Mouse (Mus musculus): Measurements from ENCODE around the gene Tln2. TPM values are rescaled to one million over a fixed set of nuclear protein-coding genes. Genes with fewer than 3 reads are reported as not detected.

Tln2 gene
- polyA plus RNA-seq, 1 experiment from 2014 or later: 27.6 TPM

DNA sequence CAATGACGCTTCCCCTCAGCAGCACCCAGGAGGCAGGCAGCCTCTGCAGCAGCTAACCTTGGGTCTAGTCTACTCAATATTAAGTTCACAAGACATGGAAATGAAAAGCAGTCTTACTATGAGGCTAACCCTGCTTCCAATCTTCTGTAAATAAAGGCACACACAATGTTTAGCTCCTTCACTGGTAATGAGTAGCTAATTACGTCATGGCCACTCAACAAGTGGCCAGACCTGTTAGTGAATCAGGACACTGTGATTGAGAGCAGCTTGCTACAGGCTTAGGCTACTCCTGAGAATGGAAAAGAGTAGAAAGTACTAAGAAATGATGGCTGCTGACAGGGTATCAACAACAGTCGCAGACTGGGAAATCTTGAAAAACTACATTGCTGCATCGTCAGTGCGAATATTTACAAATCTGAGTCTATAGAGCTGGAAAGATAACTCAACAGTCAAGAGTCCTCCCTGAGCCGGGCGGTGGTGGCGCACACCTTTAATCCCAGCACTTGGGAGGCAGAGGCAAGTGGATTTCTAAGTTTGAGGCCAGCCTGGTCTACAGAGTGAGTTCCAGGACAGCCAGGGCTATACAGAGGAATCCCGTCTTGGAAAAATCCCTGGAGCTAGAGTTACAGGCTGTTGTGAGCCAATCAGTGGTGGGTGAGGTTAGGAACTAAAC lies 34.1 kb upstream of the Tln2 start:
- Histone ChIP-seq H3K4me3 (ENCODE audit: low read depth, low read length) (no peak overlapping the region), H3K9ac (ENCODE audit: low read length) (no peak overlapping the region), H3K27me3 (replicated peaks; ENCODE audit: control insufficient read depth, insufficient read depth, low read length) (no peaks in the 10 kb centered on the region), H3K4me1 (replicated peaks; ENCODE audit: control insufficient read depth, insufficient read depth, low read length) (no peaks in the 10 kb centered on the region), H3K4me2 (ENCODE audit: low read length) (no peak overlapping the region), H3K9me3 (ENCODE audit: control insufficient read depth, low read length) (no peaks in the 10 kb centered on the region; the same call in 1 of the 2 replicates), H3K27ac (ENCODE audit: low read depth) (no peak overlapping the region), H3K36me3 (ENCODE audit: control insufficient read depth, insufficient read depth, low read length) (no peaks in the 10 kb centered on the region)
- WGBS: 82% methylated on average over 9 of the region's 9 CpGs
- ATAC-seq (replicated peaks; ENCODE audit: low FRiP score, low TSS enrichment, low read depth) (no peak), DNase-seq (ENCODE audit: low spot score) (no peak)

DNA sequence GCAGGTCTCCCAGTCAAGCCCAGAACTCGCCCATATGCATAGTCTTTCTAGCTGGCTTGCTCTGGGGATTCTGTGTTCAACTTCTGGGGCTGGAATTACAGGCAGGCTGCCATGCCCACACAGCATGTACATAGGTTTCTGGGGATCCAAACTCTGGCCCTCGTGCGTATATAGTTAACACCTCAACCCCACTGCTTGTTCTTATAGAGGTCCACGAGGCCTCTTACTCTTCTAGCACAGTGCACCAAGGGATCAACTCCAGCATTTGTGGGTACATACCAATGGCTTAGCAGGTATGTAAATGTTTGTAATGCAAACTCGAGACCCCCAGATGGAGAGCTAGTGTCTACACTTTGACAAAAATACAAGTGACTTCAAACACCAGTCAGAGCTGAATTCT lies 33.2 kb upstream of the Tln2 start:
- Histone ChIP-seq H3K27me3 (replicated peaks; ENCODE audit: control insufficient read depth, insufficient read depth, low read length) (no peaks in the 10 kb centered on the region), H3K27ac (ENCODE audit: low read depth) (no peak overlapping the region), H3K4me3 (ENCODE audit: low read depth, low read length) (no peak overlapping the region), H3K4me1 (replicated peaks; ENCODE audit: control insufficient read depth, insufficient read depth, low read length) (no peaks in the 10 kb centered on the region), H3K9me3 (ENCODE audit: control insufficient read depth, low read length) (no peaks in the 10 kb centered on the region; the same call in 1 of the 2 replicates), H3K36me3 (ENCODE audit: control insufficient read depth, insufficient read depth, low read length) (no peaks in the 10 kb centered on the region), H3K9ac (ENCODE audit: low read length) (no peak overlapping the region), H3K4me2 (ENCODE audit: low read length) (no peak overlapping the region)
- ATAC-seq (replicated peaks; ENCODE audit: low FRiP score, low TSS enrichment, low read depth): no peak
- 86% methylated on average over 5 of the region's 5 CpGs for WGBS
- no peak for DNase-seq (ENCODE audit: low spot score)

DNA sequence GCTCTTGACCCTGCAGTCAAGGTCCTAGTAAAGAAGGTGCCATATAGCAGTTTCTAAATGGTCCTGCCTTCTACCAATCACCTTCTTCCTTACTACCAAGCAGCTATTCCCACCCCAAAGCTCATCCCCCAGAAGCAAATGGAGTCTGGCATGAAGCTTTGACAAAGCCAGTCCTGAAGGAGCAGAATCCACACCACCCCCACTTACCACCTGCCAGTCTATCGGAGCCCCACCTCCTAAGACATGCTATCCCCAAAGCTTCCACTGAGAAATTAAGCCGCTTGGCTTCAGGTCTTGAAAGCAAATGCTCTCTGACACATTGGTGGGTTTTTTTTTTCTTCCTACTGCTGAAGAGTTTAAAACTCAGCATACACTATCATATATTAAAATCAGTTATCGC lies 27.6 kb upstream of the Tln2 start:
- Histone ChIP-seq H3K36me3 (ENCODE audit: control insufficient read depth, insufficient read depth, low read length) (no peaks in the 10 kb centered on the region), H3K4me2 (ENCODE audit: low read length) (no peak overlapping the region), H3K9me3 (ENCODE audit: control insufficient read depth, low read length) (no peaks in the 10 kb centered on the region), H3K4me3 (ENCODE audit: low read depth, low read length) (no peak overlapping the region), H3K27me3 (replicated peaks; ENCODE audit: control insufficient read depth, insufficient read depth, low read length) (no peaks in the 10 kb centered on the region), H3K9ac (ENCODE audit: low read length) (no peak overlapping the region), H3K27ac (ENCODE audit: low read depth) (no peak overlapping the region), H3K4me1 (replicated peaks; ENCODE audit: control insufficient read depth, insufficient read depth, low read length) (peaks cover 3% of the 10 kb centered on the region)
- DNase-seq (ENCODE audit: low spot score) (no peak), ATAC-seq (replicated peaks; ENCODE audit: low FRiP score, low TSS enrichment, low read depth) (no peak)
- WGBS: 90% methylated on average over 3 of the region's 3 CpGs

DNA sequence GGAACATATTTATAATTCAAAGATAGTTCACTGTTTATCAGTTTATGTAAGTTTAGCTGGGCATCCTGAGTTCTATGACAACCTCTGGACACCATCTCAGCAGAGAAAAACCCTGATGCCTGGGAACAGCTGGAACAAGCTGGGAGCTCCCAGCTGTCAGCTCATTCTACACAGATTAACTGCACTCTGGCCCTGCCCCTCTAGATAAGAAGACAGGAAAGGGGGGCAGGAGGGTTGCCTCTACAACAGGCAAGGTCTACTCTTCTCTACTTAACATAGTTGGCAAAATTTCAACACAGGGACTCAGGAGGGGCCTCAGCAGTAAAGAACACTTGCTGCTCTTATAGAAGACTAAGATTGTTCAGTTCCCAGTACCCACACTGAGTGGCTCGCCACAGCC lies 27.0 kb upstream of the Tln2 start:
- Histone ChIP-seq H3K36me3 (ENCODE audit: control insufficient read depth, insufficient read depth, low read length) (no peaks in the 10 kb centered on the region), H3K4me3 (ENCODE audit: low read depth, low read length) (no peak overlapping the region), H3K27me3 (replicated peaks; ENCODE audit: control insufficient read depth, insufficient read depth, low read length) (no peaks in the 10 kb centered on the region), H3K27ac (ENCODE audit: low read depth) (no peak overlapping the region), H3K4me2 (ENCODE audit: low read length) (no peak overlapping the region), H3K9ac (ENCODE audit: low read length) (no peak overlapping the region), H3K4me1 (replicated peaks; ENCODE audit: control insufficient read depth, insufficient read depth, low read length) (peaks cover 3% of the 10 kb centered on the region), H3K9me3 (ENCODE audit: control insufficient read depth, low read length) (no peaks in the 10 kb centered on the region)
- 63% methylated on average over 1 of the region's 1 CpGs for WGBS
- no peak for DNase-seq (ENCODE audit: low spot score)
- ATAC-seq (replicated peaks; ENCODE audit: low FRiP score, low TSS enrichment, low read depth): no peak

DNA sequence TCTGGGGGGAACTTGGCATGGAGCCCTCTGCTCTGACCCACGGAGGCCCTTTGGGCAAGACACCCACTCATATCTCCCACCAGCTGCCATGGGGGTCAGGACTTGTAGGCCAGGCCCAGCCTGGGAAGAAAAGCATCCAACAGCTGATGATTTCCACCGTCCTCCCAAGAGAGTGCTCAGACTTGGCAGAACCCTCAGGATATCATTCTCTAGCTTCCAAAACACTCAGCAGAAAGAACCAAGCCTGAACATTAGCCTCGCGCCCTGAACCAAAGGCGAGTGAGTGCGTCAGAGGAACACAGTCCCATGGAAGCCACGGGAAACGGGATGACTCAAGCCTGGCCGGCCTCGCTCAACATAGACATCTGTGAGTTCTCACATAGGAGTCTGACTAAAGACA lies 25.4 kb upstream of the Tln2 start:
- Histone ChIP-seq H3K27me3 (replicated peaks; ENCODE audit: control insufficient read depth, insufficient read depth, low read length) (no peaks in the 10 kb centered on the region), H3K4me3 (ENCODE audit: low read depth, low read length) (no peak overlapping the region), H3K4me1 (replicated peaks; ENCODE audit: control insufficient read depth, insufficient read depth, low read length) (peaks cover 3% of the 10 kb centered on the region), H3K9me3 (ENCODE audit: control insufficient read depth, low read length) (no peaks in the 10 kb centered on the region), H3K9ac (ENCODE audit: low read length) (no peak overlapping the region), H3K27ac (ENCODE audit: low read depth) (no peak overlapping the region), H3K4me2 (ENCODE audit: low read length) (no peak overlapping the region), H3K36me3 (ENCODE audit: control insufficient read depth, insufficient read depth, low read length) (no peaks in the 10 kb centered on the region)
- WGBS: 76% methylated on average over 10 of the region's 10 CpGs
- ATAC-seq (replicated peaks; ENCODE audit: low FRiP score, low TSS enrichment, low read depth) (no peak), DNase-seq (ENCODE audit: low spot score) (no peak)

DNA sequence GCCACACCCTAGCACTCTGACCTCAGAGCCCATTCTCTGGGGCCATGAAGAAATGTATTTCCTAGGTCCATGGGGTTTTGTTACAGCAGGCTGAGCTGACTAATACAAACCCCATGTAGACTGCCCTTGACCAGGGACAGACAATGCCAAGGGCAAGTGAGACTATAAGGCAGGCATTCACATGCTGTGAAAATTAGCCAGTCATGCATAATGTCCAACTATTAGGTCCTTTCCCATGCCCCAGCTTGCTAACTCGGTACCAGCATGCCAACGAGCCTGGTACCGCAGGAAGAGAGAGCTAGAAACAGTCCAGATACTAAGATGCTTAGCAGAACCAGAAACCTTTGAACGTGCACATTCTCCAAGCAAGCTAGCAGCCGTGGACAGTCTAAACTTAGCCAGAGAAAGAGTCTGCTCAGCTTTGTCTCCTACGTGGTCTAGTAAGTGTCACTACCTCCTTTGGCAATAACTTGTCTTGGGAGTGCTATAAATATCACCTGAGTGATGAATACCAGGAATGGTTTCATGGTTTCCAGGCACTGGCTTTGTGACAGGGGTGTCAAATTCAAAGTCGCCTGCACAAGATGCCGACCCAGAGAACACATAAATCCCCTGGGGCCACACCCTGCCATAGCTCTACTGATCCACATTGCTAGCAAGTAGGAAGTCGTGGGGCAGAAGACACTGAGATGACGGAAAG lies 22.2 kb upstream of the Tln2 start:
- no peak overlapping the region for H3K4me2 ChIP-seq (ENCODE audit: low read length)
- peaks cover 3% of the 10 kb centered on the region for H3K4me1 ChIP-seq (replicated peaks; ENCODE audit: control insufficient read depth, insufficient read depth, low read length)
- no peak for DNase-seq (ENCODE audit: low spot score)
- H3K4me3 ChIP-seq (ENCODE audit: low read depth, low read length): no peak overlapping the region
- 55% methylated on average over 10 of the region's 10 CpGs for whole genome bisulfite sequencing
- no peak overlapping the region for H3K27ac ChIP-seq (ENCODE audit: low read depth)
- no peaks in the 10 kb centered on the region for H3K27me3 ChIP-seq (replicated peaks; ENCODE audit: control insufficient read depth, insufficient read depth, low read length)
- H3K9ac ChIP-seq (ENCODE audit: low read length): no peak overlapping the region
- no peaks in the 10 kb centered on the region for H3K9me3 ChIP-seq (ENCODE audit: control insufficient read depth, low read length)
- no peak for ATAC-seq (replicated peaks; ENCODE audit: low FRiP score, low TSS enrichment, low read depth)
- no peaks in the 10 kb centered on the region for H3K36me3 ChIP-seq (ENCODE audit: control insufficient read depth, insufficient read depth, low read length)

DNA sequence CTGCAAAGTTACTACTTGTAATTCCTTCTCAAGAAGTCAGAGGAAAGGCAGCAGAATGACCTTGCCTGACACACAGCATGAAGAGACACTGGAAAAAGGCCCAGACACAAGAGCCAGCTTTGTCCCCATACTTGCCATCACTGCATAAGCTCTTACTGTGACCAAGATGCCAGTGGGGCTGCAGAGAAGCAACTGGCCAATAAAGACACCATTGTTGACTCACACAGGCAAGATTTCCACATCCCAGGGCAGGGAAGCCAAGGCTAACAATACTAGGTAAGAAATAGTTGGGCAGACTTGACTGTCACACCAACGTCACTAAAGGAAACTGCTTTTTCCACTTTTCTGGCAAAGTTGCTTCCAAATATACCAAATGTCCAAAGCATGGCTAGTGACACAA lies 20.0 kb upstream of the Tln2 start:
- H3K27me3 ChIP-seq (replicated peaks; ENCODE audit: control insufficient read depth, insufficient read depth, low read length): no peaks in the 10 kb centered on the region
- ATAC-seq (replicated peaks; ENCODE audit: low FRiP score, low TSS enrichment, low read depth): no peak
- no peaks in the 10 kb centered on the region for H3K9me3 ChIP-seq (ENCODE audit: control insufficient read depth, low read length)
- peaks cover 1% of the 10 kb centered on the region; the same call in 1 of the 2 replicates for H3K4me1 ChIP-seq (replicated peaks; ENCODE audit: control insufficient read depth, insufficient read depth, low read length)
- WGBS: 85% methylated on average over 1 of the region's 1 CpGs
- no peaks in the 10 kb centered on the region for H3K36me3 ChIP-seq (ENCODE audit: control insufficient read depth, insufficient read depth, low read length)
- DNase-seq (ENCODE audit: low spot score): no peak
- H3K27ac ChIP-seq (ENCODE audit: low read depth): no peak overlapping the region
- H3K4me2 ChIP-seq (ENCODE audit: low read length): no peak overlapping the region
- H3K4me3 ChIP-seq (ENCODE audit: low read depth, low read length): no peak overlapping the region
- H3K9ac ChIP-seq (ENCODE audit: low read length): no peak overlapping the region

DNA sequence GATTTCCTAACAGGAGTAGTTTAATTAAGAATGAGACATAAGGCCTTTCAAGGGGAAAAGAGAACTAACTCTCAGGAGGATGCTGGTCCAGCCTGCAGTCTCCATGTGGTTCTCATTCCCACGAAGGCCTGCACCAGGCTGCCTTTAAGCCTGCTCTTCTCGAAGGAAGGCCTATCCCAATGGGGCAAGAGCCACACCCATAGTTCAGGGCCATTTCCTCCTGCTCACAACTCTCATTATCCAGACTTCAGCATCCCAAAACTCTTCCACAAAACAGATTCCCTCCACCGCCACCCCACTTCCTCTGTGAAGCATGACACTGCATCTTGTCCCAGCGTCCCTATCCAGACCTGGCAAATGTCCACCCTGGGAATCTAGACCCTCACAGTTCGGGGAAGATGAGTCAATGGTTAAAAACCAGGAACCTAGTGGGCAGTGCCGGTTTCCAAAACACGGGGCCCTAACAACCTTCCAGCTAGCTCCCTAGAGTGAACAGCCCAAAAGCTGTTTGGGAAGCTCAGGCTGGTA lies 15.3 kb upstream of the Tln2 start:
- ATAC-seq (replicated peaks; ENCODE audit: low FRiP score, low TSS enrichment, low read depth): no peak
- Histone ChIP-seq H3K4me2 (ENCODE audit: low read length) (no peak overlapping the region), H3K4me1 (replicated peaks; ENCODE audit: control insufficient read depth, insufficient read depth, low read length) (peaks cover 17% of the 10 kb centered on the region), H3K27me3 (replicated peaks; ENCODE audit: control insufficient read depth, insufficient read depth, low read length) (no peaks in the 10 kb centered on the region), H3K36me3 (ENCODE audit: control insufficient read depth, insufficient read depth, low read length) (no peaks in the 10 kb centered on the region), H3K9ac (ENCODE audit: low read length) (no peak overlapping the region), H3K9me3 (ENCODE audit: control insufficient read depth, low read length) (no peaks in the 10 kb centered on the region), H3K4me3 (ENCODE audit: low read depth, low read length) (no peak overlapping the region), H3K27ac (ENCODE audit: low read depth) (no peak overlapping the region)
- DNase-seq (ENCODE audit: low spot score): no peak
- WGBS: 73% methylated on average over 7 of the region's 7 CpGs

DNA sequence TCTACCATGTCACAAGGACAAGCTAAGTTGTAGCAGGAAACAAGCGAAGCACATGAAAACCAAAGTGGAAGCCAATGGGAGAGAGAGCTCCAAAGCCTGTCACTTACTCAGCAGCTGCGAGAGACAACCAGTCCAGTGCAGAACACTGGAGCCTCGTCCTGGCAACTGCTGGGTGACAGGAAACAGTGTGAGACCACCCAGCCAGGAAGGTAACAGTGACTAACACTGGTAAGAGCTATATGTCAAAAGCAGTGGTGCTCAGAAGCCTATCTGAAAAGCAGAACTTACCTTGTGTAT lies 14.1 kb upstream of the Tln2 start:
- no peak for DNase-seq (ENCODE audit: low spot score)
- Histone ChIP-seq H3K27me3 (replicated peaks; ENCODE audit: control insufficient read depth, insufficient read depth, low read length) (no peaks in the 10 kb centered on the region), H3K36me3 (ENCODE audit: control insufficient read depth, insufficient read depth, low read length) (no peaks in the 10 kb centered on the region), H3K4me1 (replicated peaks; ENCODE audit: control insufficient read depth, insufficient read depth, low read length) (peaks cover 17% of the 10 kb centered on the region), H3K9ac (ENCODE audit: low read length) (no peak overlapping the region), H3K9me3 (ENCODE audit: control insufficient read depth, low read length) (no peaks in the 10 kb centered on the region), H3K4me2 (ENCODE audit: low read length) (no peak overlapping the region), H3K27ac (ENCODE audit: low read depth) (no peak overlapping the region), H3K4me3 (ENCODE audit: low read depth, low read length) (no peak overlapping the region)
- WGBS: 40% methylated on average over 3 of the region's 3 CpGs
- ATAC-seq (replicated peaks; ENCODE audit: low FRiP score, low TSS enrichment, low read depth): no peak

Measured in intestine, embryonic 14.5 days (tissue).